15 mouse cellular contexts compared by ENCODE assay signal in genomic region chr6:29317286-29317685, GRCm38 (mm10). TPM values are rescaled to one million over a fixed set of nuclear protein-coding genes. Genes with fewer than 3 reads are reported as not detected.
"Had no signal": no experiment of that assay in that cellular context is flagged by ENCODE, and none has a peak within 500 bp of the region (broad histone marks: within the 10 kb centered on the region; RNA-seq: fewer than 3 reads in every experiment).

No protein-coding gene starts in this region.

- ATAC-seq: liver, postnatal 0 days had no signal

- H3K27me3 ChIP-seq: limb, embryonic 15.5 days; liver, embryonic 13.5 days; lung, embryonic 15.5 days; neural tube, embryonic 12.5 days; stomach, embryonic 15.5 days had no signal

- H3K4me3 ChIP-seq: limb, embryonic 15.5 days; liver, embryonic 13.5 days; lung, embryonic 15.5 days; neural tube, embryonic 12.5 days; stomach, embryonic 15.5 days had no signal

- H3K9ac ChIP-seq: limb, embryonic 15.5 days; liver, embryonic 13.5 days; liver, postnatal 0 days; lung, embryonic 15.5 days; neural tube, embryonic 12.5 days; stomach, embryonic 15.5 days had no signal

- H3K4me1 ChIP-seq: limb, embryonic 15.5 days; liver, embryonic 13.5 days; lung, embryonic 15.5 days had no signal

- DNase-seq: kidney, adult 18-20 months; kidney, postnatal 25 days; left cerebral cortex, postnatal 4 days; liver, embryonic 13.5 days; liver, postnatal 0 days; midbrain, embryonic 14.5 days; retina, postnatal 1 day; right cerebral cortex, postnatal 4 days; thymus, postnatal 4 days had no signal

- H3K9me3 ChIP-seq: limb, embryonic 15.5 days; liver, embryonic 13.5 days; lung, embryonic 15.5 days; neural tube, embryonic 12.5 days; stomach, embryonic 15.5 days had no signal

- H3K4me2 ChIP-seq: limb, embryonic 15.5 days; liver, embryonic 13.5 days; lung, embryonic 15.5 days; neural tube, embryonic 12.5 days; stomach, embryonic 15.5 days had no signal

- H3K27ac ChIP-seq: limb, embryonic 15.5 days; liver, embryonic 13.5 days; lung, embryonic 15.5 days; neural tube, embryonic 12.5 days; stomach, embryonic 15.5 days had no signal

- H3K36me3 ChIP-seq: limb, embryonic 15.5 days; liver, embryonic 13.5 days; lung, embryonic 15.5 days; neural tube, embryonic 12.5 days; stomach, embryonic 15.5 days had no signal

RNA-seq across cellular contexts. Expression of gene Fam71f1, which starts 1.7 kb away (rescaled TPM):
- polyA plus RNA-seq: kidney, embryonic 14.5 days; limb, embryonic 15.5 days; liver, embryonic 13.5 days; liver, postnatal 0 days; lung, embryonic 15.5 days; midbrain, embryonic 14.5 days; neural tube, embryonic 12.5 days; spleen, adult 2 months had no signal

RNA-seq across cellular contexts. Expression of gene Fam71f2, which starts 37.9 kb away (rescaled TPM):
- polyA plus RNA-seq: kidney, embryonic 14.5 days had no signal
